Mouse (Mus musculus) forebrain, embryonic 16.5 days (tissue): ENCODE data around the gene Zdhhc23. TPM values are rescaled to one million over a fixed set of nuclear protein-coding genes. Genes with fewer than 3 reads are reported as not detected.
A peak's percentile ranks its signal among the peaks of the same experiment; 100 is the strongest.

Source experiments
- ATAC-seq: fragments of 200-750 bp; cut with Nextera tagmentation; 2 replicates; pipeline ENCODE4 v1.8.0; 2017; ENCODE audit warnings: mild to moderate bottlenecking, moderate library complexity
- H3K27ac ChIP-seq: fragments of 300-500 bp; sonication (generic); 2 replicates; pipeline ENCODE4 v1.5.1; 2014; ENCODE audit warnings: low read length, control low read depth
- H3K27me3 ChIP-seq: fragments of 300-500 bp; sonication (generic); replicated peaks from 2 replicates; pipeline ENCODE4 v1.6.1; 2014; ENCODE audit warnings: low read length; ENCODE audit not compliant: control insufficient read depth, insufficient read depth
- H3K36me3 ChIP-seq: fragments of 300-500 bp; sonication (generic); 2 replicates; pipeline ENCODE4 v1.6.1; 2014; ENCODE audit not compliant: control insufficient read depth, insufficient read depth
- H3K4me1 ChIP-seq: fragments of 300-500 bp; sonication (generic); replicated peaks from 2 replicates; pipeline ENCODE4 v1.6.1; 2014; ENCODE audit warnings: low read length; ENCODE audit not compliant: control insufficient read depth, insufficient read depth
- H3K4me2 ChIP-seq: fragments of 300-500 bp; sonication (generic); 2 replicates; pipeline ENCODE4 v1.6.1; 2014; ENCODE audit warnings: mild to moderate bottlenecking, low read length, control low read depth
- H3K4me3 ChIP-seq: fragments of 300-500 bp; sonication (generic); replicated peaks from 2 replicates; pipeline ENCODE4 v1.5.1; 2014; ENCODE audit warnings: mild to moderate bottlenecking, low read length, control low read depth
- H3K9ac ChIP-seq: fragments of 300-500 bp; sonication (generic); replicated peaks from 2 replicates; pipeline ENCODE4 v1.6.1; 2014; ENCODE audit warnings: low read depth, low read length, control low read depth
- H3K9me3 ChIP-seq: fragments of 300-500 bp; sonication (generic); 2 replicates; pipeline ENCODE4 v1.6.1; 2016; ENCODE audit warnings: low read length; ENCODE audit not compliant: control insufficient read depth
- WGBS: fragments of 180-500 bp; shearing (Covaris S2); extraction: QIAGEN DNeasy Blood & Tissue Kit; methylation state at CpG from one replicate; pipeline ENCODE4 v1.1.7; 2014; 5-methylcytosine and 5-hydroxymethylcytosine counted together
- polyA plus RNA-seq: library from polyadenylated mRNA; unstranded; fragments of >200 nt; fragmentation: Nextera tagmentation; extraction: Ambion mirVana; gene quantifications from 2 replicates; pipeline ENCODE4 v1.2.1, GENCODE M21; 2015

Gene Zdhhc23
- polyA plus RNA-seq, 1 experiment from 2014 or later, result 4.7 TPM

GRCm38 (mm10) chr16:44011010-44011409 is 31.4 kb upstream of the Zdhhc23 start:
- Histone ChIP-seq H3K9me3 (no peaks in the 10 kb centered on the region), H3K27ac (no peak overlapping the region), H3K4me2 (no peak overlapping the region), H3K27me3 (no peaks in the 10 kb centered on the region), H3K36me3 (no peaks in the 10 kb centered on the region), H3K9ac (no peak overlapping the region), H3K4me1 (no peaks in the 10 kb centered on the region), H3K4me3 (no peak overlapping the region)
- no peak for ATAC-seq
- WGBS, result 67% methylated on average over 5 of the region's 5 CpGs

DNA sequence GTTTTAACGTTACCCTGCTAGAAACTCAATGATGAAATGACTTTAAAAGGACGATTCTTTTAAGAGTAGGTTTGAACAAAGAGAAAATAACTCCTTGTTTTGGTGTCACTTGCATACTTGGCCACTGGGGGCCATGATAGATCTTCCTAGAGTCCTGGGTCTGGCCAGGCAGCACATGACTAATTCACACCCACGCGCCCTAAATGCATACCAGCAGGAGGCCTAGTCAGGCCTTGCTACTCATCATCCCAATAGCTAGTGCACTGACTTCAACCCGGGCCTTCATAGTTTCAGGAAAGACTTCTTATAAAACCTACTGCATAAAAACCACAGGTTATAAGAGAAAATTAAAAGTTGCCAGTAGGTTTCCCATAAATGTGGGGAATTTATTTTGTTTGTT is 22.5 kb upstream of the Zdhhc23 start:
- H3K27me3 ChIP-seq, result no peaks in the 10 kb centered on the region
- 77% methylated on average over 5 of the region's 5 CpGs for WGBS
- H3K4me2 ChIP-seq, result no peak overlapping the region
- no peak for ATAC-seq
- H3K27ac ChIP-seq, result no peak overlapping the region
- H3K9ac ChIP-seq, result no peak overlapping the region
- H3K36me3 ChIP-seq, result no peaks in the 10 kb centered on the region
- H3K4me1 ChIP-seq, result no peaks in the 10 kb centered on the region
- H3K4me3 ChIP-seq, result no peak overlapping the region
- no peaks in the 10 kb centered on the region for H3K9me3 ChIP-seq

DNA sequence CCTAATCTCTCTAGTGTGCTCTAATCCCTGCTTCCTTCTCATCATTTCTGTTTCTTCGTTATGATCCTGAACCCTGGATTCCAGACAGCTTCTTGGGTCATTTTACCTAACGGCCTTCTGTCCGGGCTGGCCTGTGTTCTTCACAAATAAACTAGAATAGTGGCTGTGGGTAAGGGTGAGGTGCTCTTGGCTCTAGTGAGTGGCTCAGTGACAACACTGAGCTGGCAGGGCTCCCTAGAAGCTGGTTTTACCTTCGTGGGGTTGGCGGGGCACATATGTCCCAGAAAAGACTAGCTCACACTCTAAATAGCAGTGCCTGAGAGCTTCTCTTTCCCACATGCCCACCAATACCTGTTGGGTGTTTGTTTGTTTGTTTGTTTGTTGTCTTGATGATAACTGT is 19.9 kb upstream of the Zdhhc23 start:
- Histone ChIP-seq H3K4me1 (no peaks in the 10 kb centered on the region), H3K9me3 (no peaks in the 10 kb centered on the region), H3K27ac (no peak overlapping the region), H3K4me3 (no peak overlapping the region), H3K27me3 (no peaks in the 10 kb centered on the region), H3K9ac (no peak overlapping the region), H3K4me2 (no peak overlapping the region), H3K36me3 (no peaks in the 10 kb centered on the region)
- WGBS, result 69% methylated on average over 5 of the region's 5 CpGs
- no peak for ATAC-seq

DNA sequence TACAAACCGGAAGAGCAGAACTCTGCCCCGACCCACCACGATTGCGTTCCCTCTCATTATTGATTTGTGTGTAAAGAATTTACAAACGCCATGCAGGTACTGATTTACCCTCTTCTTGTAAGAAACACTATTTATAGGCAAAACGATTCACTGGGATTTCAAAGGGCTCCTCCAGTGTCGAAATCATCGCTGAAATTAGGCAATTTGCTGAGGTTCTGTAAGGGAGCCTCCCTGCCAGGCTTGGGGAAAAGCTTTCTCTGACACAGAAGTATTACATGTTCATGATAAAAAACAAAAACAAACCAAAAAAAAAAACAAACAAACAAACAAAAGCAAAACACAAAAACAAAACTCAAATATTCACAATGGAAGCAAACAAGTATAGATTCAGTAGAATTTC is 19.5 kb upstream of the Zdhhc23 start:
- Histone ChIP-seq H3K36me3 (no peaks in the 10 kb centered on the region), H3K9ac (no peak overlapping the region), H3K4me1 (no peaks in the 10 kb centered on the region), H3K4me2 (no peak overlapping the region), H3K4me3 (no peak overlapping the region), H3K9me3 (no peaks in the 10 kb centered on the region), H3K27me3 (no peaks in the 10 kb centered on the region), H3K27ac (no peak overlapping the region)
- ATAC-seq, result no peak
- WGBS, result 74% methylated on average over 8 of the region's 8 CpGs

DNA sequence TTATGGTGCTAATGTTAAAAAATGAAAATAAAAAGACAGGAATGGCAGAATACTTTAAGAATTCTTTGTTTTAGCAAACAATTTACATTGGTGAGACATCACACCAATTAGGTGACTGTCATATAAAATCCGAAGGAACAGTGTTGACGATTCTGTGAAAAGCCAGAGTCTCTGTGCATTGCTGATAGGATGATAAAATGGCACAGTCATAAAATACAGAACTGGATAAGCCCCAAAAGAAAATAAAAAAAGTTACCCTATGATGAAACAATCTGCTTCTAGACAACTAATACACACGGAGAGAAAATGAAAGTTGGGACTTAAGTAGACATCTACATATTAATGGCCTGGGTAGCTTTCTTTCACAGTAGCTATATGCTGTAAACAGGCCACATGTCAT is 15.0 kb upstream of the Zdhhc23 start:
- Histone ChIP-seq H3K4me1 (no peaks in the 10 kb centered on the region), H3K36me3 (no peaks in the 10 kb centered on the region), H3K27ac (no peak overlapping the region), H3K27me3 (no peaks in the 10 kb centered on the region), H3K9ac (no peak overlapping the region), H3K4me3 (no peak overlapping the region), H3K9me3 (no peaks in the 10 kb centered on the region), H3K4me2 (no peak overlapping the region)
- WGBS, result 77% methylated on average over 3 of the region's 3 CpGs
- ATAC-seq, result no peak

DNA sequence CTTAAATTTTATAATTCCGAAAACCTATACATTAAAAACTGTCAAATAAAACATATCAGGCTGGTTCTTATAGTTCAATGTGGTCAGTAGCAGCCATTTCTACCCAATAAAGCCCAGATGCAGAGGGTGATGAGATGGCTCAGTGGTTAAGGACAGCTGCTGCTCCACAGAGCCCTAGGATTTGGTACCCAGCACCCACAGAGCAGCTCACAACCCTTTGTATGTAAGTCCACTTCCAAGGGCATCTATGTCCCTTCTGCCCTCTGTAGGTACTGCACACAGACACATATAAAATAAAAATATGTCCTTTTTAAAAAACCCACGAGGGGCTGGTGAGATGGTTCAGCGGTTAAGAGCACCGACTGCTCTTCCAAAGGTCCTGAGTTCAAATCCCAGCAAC is 6.7 kb upstream of the Zdhhc23 start:
- Histone ChIP-seq H3K9ac (no peak overlapping the region), H3K36me3 (no peaks in the 10 kb centered on the region), H3K4me3 (no peak overlapping the region), H3K4me1 (no peaks in the 10 kb centered on the region), H3K27me3 (no peaks in the 10 kb centered on the region), H3K9me3 (no peaks in the 10 kb centered on the region), H3K27ac (no peak overlapping the region), H3K4me2 (no peak overlapping the region)
- ATAC-seq, result no peak
- 91% methylated on average over 4 of the region's 4 CpGs for WGBS

DNA sequence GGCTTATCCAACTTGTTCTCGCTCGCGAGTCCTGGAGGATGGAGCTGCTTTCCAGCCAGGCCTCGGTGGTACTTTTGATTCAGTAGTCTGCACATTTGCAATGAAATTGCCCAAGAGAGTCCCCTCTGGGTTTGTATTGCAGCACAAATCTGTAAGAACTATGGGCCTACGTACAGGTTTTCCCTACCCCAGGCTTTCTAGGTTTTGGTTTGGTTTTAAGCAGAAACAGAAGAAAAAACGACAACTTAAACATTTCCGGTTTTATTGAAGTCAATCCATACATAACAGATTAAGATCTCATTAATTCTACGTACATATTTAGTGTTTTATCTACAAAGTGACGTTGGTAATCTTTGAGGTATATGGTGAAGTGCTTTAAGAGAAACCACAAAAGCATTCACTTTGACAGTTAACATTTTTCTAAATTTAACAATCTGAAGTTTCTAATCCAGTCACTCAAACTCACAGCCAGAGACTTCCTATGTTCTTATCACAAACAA is 569 bp upstream of the Zdhhc23 start:
- Histone ChIP-seq H3K9ac (peak overlapping the region; percentile 76), H3K27me3 (no peaks in the 10 kb centered on the region), H3K4me2 (peak overlapping the region; percentile 99), H3K9me3 (no peaks in the 10 kb centered on the region), H3K4me3 (peak overlapping the region; percentile 85), H3K4me1 (peaks cover 2% of the 10 kb centered on the region; the same call in 1 of the 2 replicates), H3K36me3 (no peaks in the 10 kb centered on the region), H3K27ac (no peak overlapping the region)
- WGBS, result 32% methylated on average over 9 of the region's 9 CpGs
- no peak; the same call in 1 of the 2 replicates for ATAC-seq

- no peaks in the 10 kb centered on the region for H3K36me3 ChIP-seq
- H3K27ac ChIP-seq, result no peak overlapping the region
- 17% methylated on average over 7 of the region's 7 CpGs for WGBS
- no peak; the same call in 1 of the 2 replicates for ATAC-seq
- no peaks in the 10 kb centered on the region for H3K9me3 ChIP-seq
- H3K9ac ChIP-seq, result peak overlapping the region; percentile 76
- peak overlapping the region; percentile 85 for H3K4me3 ChIP-seq
- peak overlapping the region; percentile 99 for H3K4me2 ChIP-seq
- H3K27me3 ChIP-seq, result no peaks in the 10 kb centered on the region
- peaks cover 2% of the 10 kb centered on the region; the same call in 1 of the 2 replicates for H3K4me1 ChIP-seq
Observed at GRCm38 (mm10) chr16:43979010-43979327, 622 bp downstream of the Zdhhc23 start.

GRCm38 (mm10) chr16:43973606-43974220 is 5.9 kb downstream of the Zdhhc23 start:
- no peaks in the 10 kb centered on the region for H3K4me1 ChIP-seq
- H3K4me2 ChIP-seq, result no peak overlapping the region
- H3K9me3 ChIP-seq, result no peaks in the 10 kb centered on the region
- H3K27ac ChIP-seq, result no peak overlapping the region
- no peaks in the 10 kb centered on the region for H3K27me3 ChIP-seq
- ATAC-seq, result no peak
- WGBS, result 81% methylated on average over 22 of the region's 22 CpGs
- H3K9ac ChIP-seq, result no peak overlapping the region
- H3K4me3 ChIP-seq, result no peak overlapping the region
- H3K36me3 ChIP-seq, result no peaks in the 10 kb centered on the region

DNA sequence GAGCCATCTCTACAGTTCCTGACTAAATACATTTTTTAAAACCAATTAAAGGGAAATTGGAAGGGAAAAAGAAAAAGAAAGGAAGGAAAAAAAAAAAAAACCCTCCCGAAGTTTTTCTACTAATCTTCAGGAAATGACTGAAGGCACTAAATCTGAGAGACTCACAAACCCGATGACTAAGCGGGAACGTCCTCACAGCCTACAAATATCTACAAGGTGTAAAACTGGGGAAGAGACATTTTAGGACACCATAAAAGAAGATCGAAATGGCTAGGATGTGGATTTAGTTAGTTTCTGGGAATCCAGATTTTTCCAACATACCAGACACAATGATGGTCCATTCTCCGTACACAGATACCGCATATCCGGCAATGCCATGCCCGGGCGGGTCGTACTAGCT is 6.4 kb downstream of the Zdhhc23 start:
- Histone ChIP-seq H3K9ac (no peak overlapping the region), H3K9me3 (no peaks in the 10 kb centered on the region), H3K27ac (no peak overlapping the region), H3K4me1 (no peaks in the 10 kb centered on the region), H3K4me3 (no peak overlapping the region), H3K4me2 (no peak overlapping the region), H3K27me3 (no peaks in the 10 kb centered on the region), H3K36me3 (no peaks in the 10 kb centered on the region)
- ATAC-seq, result no peak
- 94% methylated on average over 11 of the region's 11 CpGs for WGBS
